Mouse (Mus musculus): Measurements from ENCODE around the gene Gna14.

GRCm38 (mm10) chr19:16472655-16473054 lies 37.1 kb downstream of the Gna14 start:
- TF ChIP-seq CTCF (IDR thresholded peaks at IDR 0.05; ENCODE audit: borderline replicate concordance, control insufficient read depth, extremely low read depth, insufficient read depth, low read length, poor library complexity) (no peak), POLR2A (IDR thresholded peaks at IDR 0.05; ENCODE audit: control insufficient read depth, extremely low read depth, insufficient read depth, low read length, poor library complexity) (no peak)
